Mouse (Mus musculus): ENCODE results near the gene Mief2.

Mief2 gene

DNA sequence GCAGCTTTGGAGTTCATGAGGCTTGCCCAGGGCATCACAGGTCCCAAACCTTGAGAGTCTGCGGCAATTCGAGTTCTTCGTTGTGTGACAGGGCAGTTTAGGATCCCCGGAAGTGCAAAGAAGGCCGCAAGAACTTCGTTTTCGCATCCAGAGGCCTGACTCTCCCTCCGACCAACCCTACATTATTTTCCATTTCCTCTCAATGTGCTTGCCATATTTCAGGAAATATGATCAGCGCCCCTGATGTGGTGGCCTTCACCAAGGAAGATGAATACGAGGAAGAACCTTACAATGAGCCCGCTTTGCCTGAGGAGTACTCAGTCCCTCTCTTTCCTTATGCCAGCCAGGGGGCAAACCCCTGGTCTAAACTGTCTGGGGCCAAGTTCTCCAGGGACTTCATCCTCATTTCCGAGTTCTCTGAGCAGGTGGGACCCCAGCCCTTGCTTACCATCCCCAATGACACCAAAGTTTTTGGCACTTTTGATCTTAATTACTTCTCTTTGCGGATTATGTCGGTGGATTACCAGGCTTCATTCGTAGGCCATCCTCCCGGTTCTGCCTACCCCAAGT, 49.7 kb downstream of the Mief2 start:
- peaks cover 58% of the 10 kb centered on the region for H3K36me3 ChIP-seq (ENCODE audit: insufficient read depth, low read length)
- peaks cover 71% of the 10 kb centered on the region for H3K4me1 ChIP-seq (replicated peaks; ENCODE audit: low read depth, low read length)
- no peaks in the 10 kb centered on the region for H3K27me3 ChIP-seq (ENCODE audit: insufficient read depth, low read length)
- TF ChIP-seq CTCF (conservative IDR thresholded peaks at IDR 0.05; ENCODE audit: low read length), result no peak
- TF ChIP-seq POU5F1 (IDR thresholded peaks at IDR 0.05; ENCODE audit: borderline replicate concordance, low read length), result no peak
- H3K4me3 ChIP-seq (replicated peaks; ENCODE audit: low read length), result peak overlapping the region; percentile 98
- no peaks in the 10 kb centered on the region for H3K9me3 ChIP-seq (ENCODE audit: low read length)

DNA sequence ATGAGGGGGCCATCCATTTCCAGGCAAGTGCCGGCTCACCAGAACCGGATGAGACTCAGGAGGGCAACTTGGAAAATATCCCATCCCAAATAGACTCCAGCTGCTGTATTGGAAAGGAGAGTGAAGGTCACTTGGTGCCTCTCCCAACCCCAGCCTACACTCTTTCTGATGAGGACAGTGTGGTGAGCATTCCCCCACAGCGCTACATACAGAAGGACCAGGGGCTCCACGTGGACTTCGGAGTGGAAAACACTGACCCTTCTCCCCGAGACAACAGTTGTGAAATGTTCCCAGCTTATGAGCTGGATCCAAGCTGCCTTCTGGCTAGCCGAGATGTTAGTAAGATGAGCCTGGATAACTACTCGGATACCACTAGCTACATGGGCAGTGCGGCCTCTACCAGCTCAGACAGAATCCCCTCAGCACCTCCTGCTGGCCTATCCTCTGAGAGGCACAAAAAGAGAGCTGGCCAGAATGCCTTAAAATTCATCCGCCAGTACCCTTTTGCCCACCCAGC, 51.5 kb downstream of the Mief2 start:
- H3K4me1 ChIP-seq (replicated peaks; ENCODE audit: low read depth, low read length), result peaks cover 83% of the 10 kb centered on the region
- peaks cover 72% of the 10 kb centered on the region for H3K36me3 ChIP-seq (ENCODE audit: insufficient read depth, low read length)
- no peaks in the 10 kb centered on the region for H3K27me3 ChIP-seq (ENCODE audit: insufficient read depth, low read length)
- TF ChIP-seq POU5F1 (IDR thresholded peaks at IDR 0.05; ENCODE audit: borderline replicate concordance, low read length), result no peak
- no peak for TF ChIP-seq NANOG (IDR thresholded peaks at IDR 0.05; ENCODE audit: borderline replicate concordance, low read length)
- TF ChIP-seq CTCF (conservative IDR thresholded peaks at IDR 0.05; ENCODE audit: low read length), result no peak
- peak overlapping the region; percentile 98 for H3K4me3 ChIP-seq (replicated peaks; ENCODE audit: low read length)
- no peaks in the 10 kb centered on the region for H3K9me3 ChIP-seq (ENCODE audit: low read length)
